Mouse (Mus musculus) right cerebral cortex, postnatal 14 days (tissue): ENCODE results near the gene Crygc.
"Not testable (repeated sequence)": the region's sequence is repeated elsewhere in the genome, so short reads cannot be mapped to it uniquely, and the experiment has no call there.

ENCODE experiments used
- DNase-seq: peaks from one replicate; pipeline ENCODE4 v3.0.0; 2022

Gene Crygc

DNA sequence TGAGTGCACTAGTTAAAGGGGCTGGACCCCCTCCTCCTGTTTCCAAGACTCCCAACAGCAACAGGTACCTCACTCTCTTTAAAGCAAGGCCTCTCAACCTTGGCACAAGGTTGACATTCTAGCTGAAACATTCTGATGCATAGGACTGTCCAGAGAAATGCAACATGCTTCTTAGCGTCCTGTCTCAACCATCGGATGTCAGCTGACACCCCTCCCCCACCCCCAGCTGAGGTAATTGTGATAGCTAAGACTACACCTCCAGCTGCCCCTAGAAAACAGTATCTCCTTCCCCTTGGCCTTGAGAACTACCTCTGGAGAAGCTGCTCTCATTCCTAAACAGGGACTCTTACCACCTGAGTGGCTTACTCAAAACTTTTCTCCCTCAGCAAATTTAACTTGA lies 21.3 kb downstream of the Crygc start:
- DNase-seq: no peak

DNA sequence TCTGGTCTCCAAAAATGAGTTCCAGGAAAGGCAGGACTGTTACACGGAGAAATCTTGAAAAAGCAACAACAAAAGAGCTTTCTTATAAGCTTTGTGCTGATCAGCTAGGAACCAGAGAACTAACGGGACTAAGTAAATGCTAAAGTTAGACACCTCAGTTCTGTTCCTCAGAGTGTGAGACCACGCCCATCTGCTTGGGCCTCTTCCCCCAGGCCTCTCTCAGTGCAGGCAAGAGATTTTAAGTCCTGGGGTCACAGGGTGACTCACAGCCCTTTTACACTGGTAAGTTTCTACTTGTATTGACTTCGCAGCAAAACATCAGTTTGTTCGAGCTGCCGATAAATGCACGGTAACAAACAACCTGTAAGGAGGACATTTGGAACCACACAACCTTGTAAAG lies 21.8 kb downstream of the Crygc start:
- no peak for DNase-seq

DNA sequence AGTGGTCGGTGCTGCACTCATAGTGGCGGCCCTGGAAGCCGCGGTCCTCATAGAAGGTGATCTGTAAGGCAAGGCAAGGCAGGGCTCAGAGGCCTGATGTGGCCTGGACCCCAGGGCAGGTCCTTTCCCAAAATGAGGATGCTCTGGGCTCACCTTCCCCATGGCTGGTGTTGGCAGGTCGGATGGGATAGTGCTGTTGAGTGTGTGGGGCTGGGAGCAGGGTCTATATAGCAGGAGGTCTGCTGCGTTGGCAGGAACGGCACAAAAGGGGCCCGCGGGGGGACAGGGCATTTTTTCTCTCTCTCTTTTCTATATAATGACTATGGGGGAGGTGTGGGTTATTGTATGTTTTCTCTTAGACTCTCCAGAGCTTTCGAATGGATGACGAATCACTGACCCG lies 22.5 kb downstream of the Crygc start, which contains the start of gene Cryge:
Gene Cryge, minus strand, starts transcription at position 198 of the 400 bp plus-strand sequence.
- DNase-seq: not testable (repeated sequence)

DNA sequence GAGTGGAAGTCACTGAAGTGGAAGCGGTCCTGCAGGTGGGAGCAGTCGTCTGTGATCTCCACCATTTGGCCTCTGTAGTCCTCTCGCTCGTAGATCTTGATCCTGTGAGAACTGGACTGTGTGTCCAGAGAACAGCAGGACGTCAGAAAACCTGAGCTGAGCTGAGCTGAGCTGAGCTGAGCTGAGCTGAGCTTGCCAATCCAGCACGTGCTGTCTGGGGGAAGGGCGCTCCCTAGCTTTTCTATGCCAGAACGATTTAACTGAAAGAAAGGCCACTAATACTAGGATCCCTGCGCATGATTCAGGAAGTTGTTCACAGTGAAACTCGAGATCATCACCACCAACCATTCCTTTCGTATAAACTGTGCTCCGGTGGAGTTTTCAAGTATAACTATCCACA lies 24.7 kb downstream of the Crygc start:
- peak; percentile 9 for DNase-seq

DNA sequence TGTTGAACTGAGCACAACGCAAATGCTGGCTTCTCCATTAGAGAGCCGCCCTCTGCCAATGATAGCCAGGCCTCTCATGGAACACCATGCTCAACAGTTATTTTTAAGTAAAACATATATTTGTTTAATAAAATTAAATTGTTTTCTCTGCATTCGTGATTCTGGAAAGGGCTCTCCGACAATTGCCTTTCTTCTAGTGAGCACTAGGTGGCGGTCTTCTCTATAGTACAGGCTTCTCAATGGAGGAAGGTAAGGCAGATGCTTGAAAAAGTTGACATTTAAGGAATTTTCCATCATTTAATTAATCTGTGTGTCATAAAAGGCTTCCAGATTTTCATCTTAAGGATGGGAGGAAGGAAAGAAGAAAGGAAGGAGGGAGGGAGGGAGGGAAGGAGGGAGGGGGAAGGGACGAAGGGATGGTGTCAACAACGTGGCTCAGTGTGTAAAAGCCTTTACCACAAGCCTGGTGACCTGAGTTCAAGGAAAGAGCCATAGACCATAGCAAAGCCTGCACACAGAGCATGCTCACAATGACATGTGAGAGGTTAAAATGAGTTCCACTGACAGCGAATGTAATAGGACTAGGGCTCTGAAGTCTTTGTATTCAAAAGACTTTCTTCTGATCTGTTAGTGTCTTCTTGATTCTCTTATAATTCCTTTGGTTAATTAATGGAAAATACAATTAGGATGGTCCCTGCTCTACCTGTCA lies 26.9 kb downstream of the Crygc start:
- peak; percentile 12 for DNase-seq

DNA sequence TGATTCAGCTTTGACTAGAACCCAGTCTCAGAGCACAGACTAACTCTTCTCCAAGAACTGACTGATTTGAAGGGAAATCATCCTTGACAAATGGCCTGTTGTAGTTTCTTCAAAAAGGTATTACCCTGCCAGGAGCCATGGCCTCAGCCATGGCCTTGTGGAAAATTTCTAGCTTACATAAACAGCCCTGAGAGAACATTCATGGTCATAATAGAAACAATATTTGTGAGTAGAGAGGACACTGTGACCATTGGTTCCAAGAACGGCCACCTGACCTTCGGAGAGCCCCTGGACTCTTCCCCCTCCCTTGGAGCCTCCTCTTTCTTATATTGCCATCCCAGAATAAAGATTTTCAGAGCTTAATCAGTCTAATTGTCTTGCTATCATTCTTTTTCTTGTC lies 30.1 kb downstream of the Crygc start:
- no peak for DNase-seq

DNA sequence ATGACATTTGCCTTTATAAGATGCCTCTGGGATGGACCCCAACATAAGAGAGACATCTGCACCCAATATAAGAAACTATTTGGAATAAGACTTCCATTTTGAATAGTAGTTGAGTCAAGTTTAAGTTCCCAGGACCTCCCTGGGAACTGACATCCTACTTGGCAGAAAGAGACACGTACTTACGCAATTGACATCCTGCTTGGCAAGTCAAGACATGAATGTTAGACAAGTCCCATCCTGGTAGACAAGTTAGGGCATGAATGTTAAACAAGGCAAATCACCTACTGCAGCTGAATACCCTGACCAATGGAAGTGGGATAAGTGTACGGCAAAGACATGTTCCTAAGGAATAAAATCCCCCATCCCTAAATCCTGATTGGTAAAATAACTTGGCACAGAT lies 31.7 kb downstream of the Crygc start:
- DNase-seq: no peak

DNA sequence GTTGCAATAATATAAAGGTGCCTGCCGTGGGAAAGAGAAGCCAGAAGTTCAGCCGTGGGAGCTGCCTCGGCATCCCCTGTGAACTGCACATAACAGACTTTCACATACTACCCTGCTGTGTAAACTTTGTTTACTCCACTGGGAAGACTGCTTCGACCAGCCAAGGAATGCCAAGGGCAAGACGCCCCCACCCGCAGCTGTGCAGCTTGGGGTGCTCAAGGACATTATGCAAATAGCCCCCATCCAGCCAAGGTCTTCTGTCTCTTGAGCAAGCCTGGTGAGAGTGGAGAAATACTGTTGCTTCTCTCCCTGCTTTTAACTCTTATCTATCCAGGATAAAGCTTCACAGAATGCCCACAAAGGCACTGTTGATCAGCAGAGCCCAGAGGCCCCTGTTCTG lies 32.7 kb downstream of the Crygc start:
- no peak for DNase-seq

DNA sequence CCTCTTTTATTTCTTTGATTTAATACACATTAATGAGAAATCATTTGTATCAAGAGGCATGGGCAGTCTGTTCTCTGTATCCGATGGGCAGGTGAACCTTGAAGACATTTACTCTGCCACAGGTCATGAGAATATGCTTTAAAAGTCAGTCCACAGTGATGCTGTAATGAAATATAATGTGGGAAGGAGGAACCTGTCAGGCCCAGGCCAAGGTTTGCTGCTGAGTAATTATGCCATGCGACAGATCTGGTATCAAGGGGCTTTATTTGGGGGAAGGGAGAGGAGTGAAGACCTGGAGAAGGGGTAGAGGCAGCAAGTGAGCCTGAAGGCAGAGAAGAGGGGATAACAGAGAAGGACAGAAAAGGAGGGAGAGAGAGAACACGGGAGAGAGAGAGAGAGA lies 33.8 kb downstream of the Crygc start:
- no peak for DNase-seq

DNA sequence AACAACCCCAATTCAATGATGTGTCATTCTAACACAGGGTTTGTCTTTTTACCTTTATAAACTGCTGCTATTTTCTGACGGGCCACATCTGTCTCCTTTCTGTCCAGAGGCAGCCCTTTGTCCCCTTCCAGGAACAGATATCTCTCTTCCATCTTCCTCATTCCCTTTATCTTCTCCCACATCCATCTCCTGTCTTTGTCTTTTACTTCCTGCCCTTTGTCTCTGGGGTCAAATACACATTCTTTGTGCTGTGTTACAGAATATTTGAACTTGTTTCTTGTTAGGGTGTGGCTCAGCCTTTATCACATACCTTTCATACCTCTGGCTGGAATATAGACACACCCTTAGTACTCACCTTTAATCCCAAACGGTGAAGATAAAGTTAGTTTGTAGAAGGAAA lies 35.9 kb downstream of the Crygc start:
- no peak for DNase-seq

DNA sequence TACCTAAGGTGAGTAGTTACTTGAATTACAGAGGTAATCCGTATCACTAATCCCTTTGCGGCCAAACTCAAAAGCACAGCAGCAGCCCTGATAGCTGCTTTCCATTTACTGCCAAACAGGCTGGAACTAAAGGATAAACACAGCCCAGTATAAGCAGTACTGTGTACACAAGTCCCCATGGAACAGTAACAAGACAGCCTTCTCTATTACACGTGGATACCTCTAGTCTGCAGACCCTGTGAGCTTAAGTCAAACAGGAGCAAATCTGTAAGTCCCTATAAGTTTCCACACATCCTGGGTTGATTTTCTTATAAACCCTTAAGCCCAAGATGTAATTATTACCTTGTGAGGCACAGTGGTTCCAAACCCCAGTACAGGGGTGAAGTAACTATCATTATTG lies 38.0 kb downstream of the Crygc start:
- no peak for DNase-seq

DNA sequence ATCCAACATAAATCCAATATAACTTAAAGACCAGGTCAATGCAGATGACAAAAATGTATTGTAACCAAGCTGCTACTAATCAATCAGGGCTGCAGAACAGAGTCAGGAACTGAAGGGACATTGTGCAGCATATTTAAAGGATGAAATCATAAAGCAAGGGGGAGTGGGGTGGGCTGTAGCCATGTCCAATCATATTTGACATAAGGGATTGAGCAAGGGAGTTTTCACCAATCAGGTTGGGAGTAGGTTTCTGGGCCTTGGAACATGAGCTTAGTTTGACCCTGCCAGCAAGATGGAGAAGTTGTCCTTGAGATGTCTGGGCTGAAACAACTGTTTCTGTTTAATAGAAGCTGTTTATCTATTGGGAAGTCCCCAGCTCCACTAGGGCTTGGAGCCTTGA lies 40.8 kb downstream of the Crygc start, which contains the start of gene Akr1cl:
Gene Akr1cl, minus strand, starts transcription at position 119 of the 400 bp plus-strand sequence.
- DNase-seq: no peak

DNA sequence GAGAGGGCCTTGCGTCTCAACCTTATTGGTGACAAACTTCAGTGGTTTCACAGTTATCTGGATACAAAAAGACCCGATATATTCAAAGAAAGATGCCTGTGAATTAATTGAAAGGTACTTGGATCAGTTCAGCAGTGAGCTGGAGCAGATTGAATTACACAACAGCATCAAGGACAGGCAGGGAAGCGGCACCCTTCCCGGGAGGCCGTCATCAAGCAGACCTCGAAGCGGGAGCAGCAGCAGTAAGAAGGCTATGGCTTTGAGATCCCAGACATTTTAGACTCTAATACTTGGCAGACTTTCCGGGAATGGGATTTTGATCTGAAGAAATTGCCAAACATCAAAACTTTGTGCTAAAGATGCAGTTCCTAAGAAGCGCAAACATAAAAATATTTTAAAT lies 45.3 kb downstream of the Crygc start:
- DNase-seq: no peak
